In the genomic region with DNA sequence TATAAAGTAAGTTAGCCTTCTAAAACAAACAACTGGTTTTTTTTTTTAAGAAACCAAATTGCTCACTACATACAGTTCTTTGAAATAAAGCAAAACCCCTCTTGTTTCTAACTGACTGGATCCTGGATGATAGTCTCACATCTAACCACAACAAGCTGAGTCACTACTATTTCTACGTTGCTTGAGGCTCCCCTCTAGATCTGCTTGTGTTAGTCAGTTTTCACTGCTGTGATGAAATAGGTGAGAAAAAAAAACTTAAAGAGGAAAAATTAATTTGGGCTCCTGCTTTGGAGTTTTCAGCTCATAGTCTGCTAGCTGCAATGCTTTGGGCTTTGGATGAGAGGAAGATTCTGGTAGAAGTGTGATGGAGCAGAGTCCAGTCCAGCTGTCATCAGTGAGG, we compare ENCODE assay signal across 36 mouse cellular contexts. TPM values are rescaled to one million over a fixed set of nuclear protein-coding genes. Genes with fewer than 3 reads are reported as not detected.
"Had no signal": no experiment of that assay in that cellular context is flagged by ENCODE, and none has a peak within 500 bp of the region (broad histone marks: within the 10 kb centered on the region; RNA-seq: fewer than 3 reads in every experiment).

No protein-coding gene starts in this region.

- H3K9me3 ChIP-seq: heart, embryonic 10.5 days; heart, embryonic 12.5 days; hindbrain, embryonic 15.5 days; intestine, embryonic 15.5 days; limb, embryonic 10.5 days; liver, embryonic 13.5 days; liver, embryonic 15.5 days had no signal

- H3K27ac ChIP-seq: gastrocnemius, adult 2 months; heart, embryonic 10.5 days; hindbrain, embryonic 10.5 days; hindbrain, embryonic 13.5 days; hindbrain, embryonic 15.5 days; hindbrain, postnatal 0 days; intestine, embryonic 15.5 days; layer of hippocampus, adult 2 months; limb, embryonic 10.5 days; limb, embryonic 12.5 days; liver, embryonic 13.5 days; liver, embryonic 15.5 days had no signal

- DNase-seq: gastrocnemius, adult 2 months; gastrocnemius, postnatal 10 days; gastrocnemius, postnatal 25 days; heart, adult 18-20 months; heart, postnatal 10 days; heart, postnatal 4 days; kidney, adult 18-20 months; kidney, adult 8-10 months; kidney, postnatal 10 days; kidney, postnatal 25 days; kidney, postnatal 4 days; layer of hippocampus, postnatal 36 days; liver; liver, embryonic 13.5 days had no signal

- H3K36me3 ChIP-seq: heart, embryonic 10.5 days; heart, embryonic 12.5 days; hindbrain, embryonic 10.5 days; hindbrain, embryonic 13.5 days; hindbrain, embryonic 15.5 days; intestine, embryonic 15.5 days; limb, embryonic 10.5 days; limb, embryonic 12.5 days; liver, embryonic 13.5 days; liver, embryonic 15.5 days had no signal

- ATAC-seq: hindbrain, postnatal 0 days; intestine, embryonic 15.5 days; intestine, postnatal 0 days had no signal

- H3K9ac ChIP-seq: heart, embryonic 12.5 days; hindbrain, embryonic 13.5 days; hindbrain, embryonic 15.5 days; intestine, embryonic 15.5 days; limb, embryonic 12.5 days; liver, embryonic 13.5 days; liver, embryonic 15.5 days had no signal

- H3K27me3 ChIP-seq: heart, embryonic 12.5 days; hindbrain, embryonic 13.5 days; hindbrain, embryonic 15.5 days; intestine, embryonic 15.5 days; liver, embryonic 13.5 days; liver, embryonic 15.5 days had no signal

- H3K4me2 ChIP-seq: heart, embryonic 12.5 days; hindbrain, embryonic 13.5 days; hindbrain, embryonic 15.5 days; intestine, embryonic 15.5 days; limb, embryonic 12.5 days; liver, embryonic 11.5 days; liver, embryonic 13.5 days; liver, embryonic 15.5 days had no signal

- H3K4me3 ChIP-seq: gastrocnemius, adult 2 months; heart, embryonic 10.5 days; heart, embryonic 12.5 days; hindbrain, embryonic 10.5 days; hindbrain, embryonic 13.5 days; hindbrain, embryonic 15.5 days; intestine, embryonic 15.5 days; layer of hippocampus, adult 2 months; limb, embryonic 10.5 days; limb, embryonic 12.5 days; liver, embryonic 13.5 days; liver, embryonic 15.5 days had no signal

- H3K4me1 ChIP-seq: heart, embryonic 10.5 days; heart, embryonic 12.5 days; hindbrain, embryonic 10.5 days; hindbrain, embryonic 13.5 days; hindbrain, embryonic 15.5 days; intestine, embryonic 15.5 days; liver, embryonic 13.5 days; liver, embryonic 15.5 days had no signal

RNA-seq across cellular contexts. Expression of gene Ropn1, which starts 39.6 kb away (rescaled TPM):
- total RNA-seq: gastrocnemius, adult 2 months; gastrocnemius, postnatal 10 days; gastrocnemius, postnatal 25 days; gastrocnemius, postnatal 4 days; granulocyte monocyte progenitor cell, adult 5-6 weeks; heart, adult 18-20 months; heart, adult 8-10 months; heart, postnatal 10 days; heart, postnatal 25 days; hindbrain, postnatal 0 days; layer of hippocampus, adult 2 months; layer of hippocampus, postnatal 10 days; layer of hippocampus, postnatal 36 days; left cerebral cortex, adult 18-20 months had no signal
- polyA plus RNA-seq: hindbrain, embryonic 10.5 days; hindbrain, embryonic 13.5 days; hindbrain, embryonic 15.5 days; intestine, embryonic 15.5 days; intestine, postnatal 0 days; kidney, embryonic 14.5 days; kidney, embryonic 16.5 days; limb, embryonic 10.5 days; limb, embryonic 14.5 days; liver, embryonic 11.5 days; liver, embryonic 13.5 days; liver, embryonic 15.5 days had no signal
